Mouse (Mus musculus): ENCODE data around the gene Grb14.

Grb14 gene

GRCm38 (mm10) chr2:64878275-64878674 lies 146.5 kb downstream of the Grb14 start:
- no peak for DNase-seq (ENCODE audit: low spot score)

All from ovary, postnatal 36 days (tissue).